28 mouse cellular contexts compared by ENCODE assay signal in the genomic region with DNA sequence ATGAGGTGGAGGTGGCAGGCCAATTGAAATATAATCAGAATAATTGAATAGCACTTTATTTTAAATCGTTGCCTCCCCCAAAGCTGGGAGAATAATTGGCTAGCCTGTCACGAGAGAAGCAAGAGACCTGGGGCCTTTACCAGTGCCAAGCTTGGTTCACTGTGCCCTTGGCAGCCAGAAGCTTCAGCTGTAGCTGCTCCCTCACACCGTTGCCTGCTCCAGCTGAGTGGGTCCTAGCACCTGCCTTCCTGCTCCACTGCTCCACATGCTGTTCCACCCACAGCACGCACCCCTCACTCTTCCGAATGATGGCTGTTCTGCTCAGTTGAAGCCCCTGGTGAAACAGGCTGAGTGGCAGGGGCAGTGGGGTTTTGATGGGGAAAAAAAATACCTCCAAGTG. TPM values are rescaled to one million over a fixed set of nuclear protein-coding genes. Genes with fewer than 3 reads are reported as not detected.
DNase-seq lines count a peak whose midpoint lies in the region; ATAC-seq lines count a peak whose summit lies in the region.
"Had no signal": no experiment of that assay in that cellular context is flagged by ENCODE, and none has a peak within 500 bp of the region (broad histone marks: within the 10 kb centered on the region; RNA-seq: fewer than 3 reads in every experiment).

No protein-coding gene starts in this region.

- no peak for ATAC-seq in forebrain, embryonic 13.5 days
- no peak for ATAC-seq in forebrain, embryonic 12.5 days (ENCODE audit: low FRiP score)
- no peak for ATAC-seq in heart, embryonic 14.5 days (ENCODE audit: insufficient number of reproducible peaks, insufficient read depth, low FRiP score, low read depth)
- ATAC-seq in neural tube, embryonic 13.5 days (ENCODE audit: low read depth) = no peak
- ATAC-seq: CD4-positive, CD25-positive, alpha-beta regulatory T cell, adult 4 months; forebrain, embryonic 15.5 days; hindbrain, postnatal 0 days; intestine, embryonic 15.5 days; liver, embryonic 12.5 days; liver, postnatal 0 days; midbrain, embryonic 13.5 days had no signal

- peaks cover 53% of the 10 kb centered on the region for H3K4me1 ChIP-seq in forebrain, embryonic 13.5 days
- peaks cover 38% of the 10 kb centered on the region for H3K4me1 ChIP-seq in forebrain, embryonic 12.5 days
- H3K4me1 ChIP-seq in heart, embryonic 14.5 days (ENCODE audit: control insufficient read depth in 2 of 2, insufficient read depth in 2 of 2, low read length in 2 of 2) = peaks cover 9 to 13% of the 10 kb centered on the region in 2 experiments
- peaks cover 76% of the 10 kb centered on the region for H3K4me1 ChIP-seq in neural tube, embryonic 13.5 days (replicated peaks)
- H3K4me1 ChIP-seq: intestine, embryonic 15.5 days; liver, embryonic 12.5 days; megakaryocyte, embryonic 14.5 days had no signal

- no peak overlapping the region for H3K4me2 ChIP-seq in forebrain, embryonic 13.5 days
- H3K4me2 ChIP-seq in forebrain, embryonic 12.5 days = no peak overlapping the region
- no peak overlapping the region for H3K4me2 ChIP-seq in heart, embryonic 14.5 days (ENCODE audit: low read length)
- H3K4me2 ChIP-seq in neural tube, embryonic 13.5 days = no peak overlapping the region
- H3K4me2 ChIP-seq: forebrain, embryonic 15.5 days; heart, embryonic 11.5 days; intestine, embryonic 15.5 days; liver, embryonic 12.5 days; midbrain, embryonic 13.5 days; neural tube, embryonic 12.5 days had no signal

- H3K9me3 ChIP-seq in forebrain, embryonic 13.5 days (replicated peaks) = no peaks in the 10 kb centered on the region
- H3K9me3 ChIP-seq in forebrain, embryonic 12.5 days = no peaks in the 10 kb centered on the region
- H3K9me3 ChIP-seq in heart, embryonic 14.5 days (ENCODE audit: control insufficient read depth, low read length) = no peaks in the 10 kb centered on the region
- no peaks in the 10 kb centered on the region for H3K9me3 ChIP-seq in neural tube, embryonic 13.5 days
- H3K9me3 ChIP-seq: forebrain, embryonic 15.5 days; hindbrain, embryonic 10.5 days; intestine, embryonic 15.5 days; liver, embryonic 12.5 days; megakaryocyte, embryonic 14.5 days; midbrain, embryonic 13.5 days; neural tube, embryonic 12.5 days had no signal

- 66% methylated on average over 5 of the region's 5 CpGs for WGBS in forebrain, embryonic 13.5 days
- WGBS in forebrain, embryonic 12.5 days = 78% methylated on average over 5 of the region's 5 CpGs
- WGBS in heart, embryonic 14.5 days = 78% methylated on average over 5 of the region's 5 CpGs
- 65% methylated on average over 5 of the region's 5 CpGs for WGBS in neural tube, embryonic 13.5 days

- no peak overlapping the region for H3K27ac ChIP-seq in forebrain, embryonic 13.5 days
- H3K27ac ChIP-seq in forebrain, embryonic 12.5 days = no peak overlapping the region
- H3K27ac ChIP-seq in heart, embryonic 14.5 days (replicated peaks in 1 of 2; ENCODE audit: control insufficient read depth in 1 of 2, insufficient read depth in 1 of 2, low read depth in 2 of 2, low read length in 2 of 2) = no peak overlapping the region
- H3K27ac ChIP-seq in neural tube, embryonic 13.5 days (replicated peaks) = no peak overlapping the region; the same call in 1 of the 2 replicates
- H3K27ac ChIP-seq: forebrain, embryonic 15.5 days; hindbrain, embryonic 10.5 days; hindbrain, postnatal 0 days; intestine, embryonic 15.5 days; kidney, postnatal 0 days; liver, embryonic 12.5 days; midbrain, embryonic 13.5 days; neural tube, embryonic 12.5 days had no signal

- DNase-seq in heart, postnatal 4 days = no peak
- DNase-seq in neural tube, embryonic 10.5 days (ENCODE audit: extremely low spot score, low spot score) = no peak
- no peak for DNase-seq in urinary bladder, postnatal 25 days (ENCODE audit: low spot score)
- DNase-seq: cerebellum, adult 9-10 months; gastrocnemius, postnatal 10 days; kidney, adult 2 months; layer of hippocampus, postnatal 36 days; left cerebral cortex, postnatal 4 days; liver, postnatal 0 days; lung, postnatal 36 days; retina, postnatal 1 day; right cerebral cortex, postnatal 14 days had no signal

- peak overlapping the region; percentile 5; the same call in 1 of the 2 replicates for H3K9ac ChIP-seq in forebrain, embryonic 13.5 days
- no peak overlapping the region for H3K9ac ChIP-seq in forebrain, embryonic 12.5 days
- H3K9ac ChIP-seq in heart, embryonic 14.5 days (ENCODE audit: low read length) = peak overlapping the region; percentile 34; the same call in 1 of the 2 replicates
- H3K9ac ChIP-seq in neural tube, embryonic 13.5 days = 0 out of 2 replicates have a peak overlapping the region, but pooled peaks have one; percentile 5
- H3K9ac ChIP-seq: forebrain, embryonic 15.5 days; intestine, embryonic 15.5 days; liver, embryonic 12.5 days; liver, postnatal 0 days; midbrain, embryonic 13.5 days; neural tube, embryonic 12.5 days had no signal

- peaks cover 32% of the 10 kb centered on the region for H3K27me3 ChIP-seq in forebrain, embryonic 13.5 days
- peaks cover 6% of the 10 kb centered on the region for H3K27me3 ChIP-seq in forebrain, embryonic 12.5 days
- H3K27me3 ChIP-seq in heart, embryonic 14.5 days (ENCODE audit: control insufficient read depth, insufficient read depth, low read length) = no peaks in the 10 kb centered on the region
- H3K27me3 ChIP-seq in neural tube, embryonic 13.5 days = no peaks in the 10 kb centered on the region
- H3K27me3 ChIP-seq: forebrain, embryonic 15.5 days; intestine, embryonic 15.5 days; midbrain, embryonic 13.5 days; neural tube, embryonic 12.5 days had no signal

- H3K4me3 ChIP-seq in forebrain, embryonic 13.5 days = no peak overlapping the region
- no peak overlapping the region for H3K4me3 ChIP-seq in forebrain, embryonic 12.5 days (replicated peaks)
- H3K4me3 ChIP-seq in heart, embryonic 14.5 days (ENCODE audit: control insufficient read depth in 1 of 2, insufficient read depth in 1 of 2, low read depth in 1 of 2, low read length in 2 of 2) = no peak overlapping the region
- no peak overlapping the region for H3K4me3 ChIP-seq in neural tube, embryonic 13.5 days
- H3K4me3 ChIP-seq: erythroblast, embryonic 14.5 days; forebrain, embryonic 15.5 days; hindbrain, embryonic 10.5 days; intestine, embryonic 15.5 days; liver, embryonic 12.5 days; megakaryocyte, embryonic 14.5 days; midbrain, embryonic 13.5 days; neural tube, embryonic 12.5 days had no signal

- H3K36me3 ChIP-seq in forebrain, embryonic 13.5 days (ENCODE audit: poor library complexity, severe bottlenecking) = no peaks in the 10 kb centered on the region
- no peaks in the 10 kb centered on the region for H3K36me3 ChIP-seq in forebrain, embryonic 12.5 days (replicated peaks)
- no peaks in the 10 kb centered on the region for H3K36me3 ChIP-seq in heart, embryonic 14.5 days (ENCODE audit: control insufficient read depth, insufficient read depth, low read length)
- H3K36me3 ChIP-seq in neural tube, embryonic 13.5 days = no peaks in the 10 kb centered on the region
- H3K36me3 ChIP-seq: forebrain, embryonic 15.5 days; hindbrain, embryonic 10.5 days; intestine, embryonic 15.5 days; liver, embryonic 12.5 days; midbrain, embryonic 13.5 days; neural tube, embryonic 12.5 days had no signal

RNA-seq across cellular contexts. Expression of a gene that starts 21.5 kb away (rescaled TPM):
- 3.3 and 4.5 TPM in 2 replicates for polyA plus RNA-seq in forebrain, embryonic 13.5 days (2015; fragmentation: Nextera tagmentation; extraction: Ambion mirVana)
- polyA plus RNA-seq in forebrain, embryonic 12.5 days (2016; fragmentation: Nextera tagmentation; extraction: Ambion mirVana) = 3.3 and 3.4 TPM in 2 replicates
- 3.0 and 5.6 TPM in 2 replicates for polyA plus RNA-seq in heart, embryonic 14.5 days (2014; fragmentation: Nextera tagmentation; extraction: Ambion mirVana)
- 10 to 100 TPM; 21.2 to 23.1 TPM for total RNA-seq in heart, postnatal 4 days (2021)
- 8.1 and 8.6 TPM in 2 replicates for polyA plus RNA-seq in neural tube, embryonic 13.5 days (2015; fragmentation: Nextera tagmentation; extraction: Ambion mirVana)
- polyA plus RNA-seq: erythroblast, embryonic 14.5 days; liver, postnatal 0 days had no signal
